Mouse (Mus musculus): ENCODE measurements around the gene Tcf3. TPM values are rescaled to one million over a fixed set of nuclear protein-coding genes. Genes with fewer than 3 reads are reported as not detected.

Gene Tcf3
- total RNA-seq, 2 experiments from 2014 or later = 32.9 to 44.2 TPM

DNA sequence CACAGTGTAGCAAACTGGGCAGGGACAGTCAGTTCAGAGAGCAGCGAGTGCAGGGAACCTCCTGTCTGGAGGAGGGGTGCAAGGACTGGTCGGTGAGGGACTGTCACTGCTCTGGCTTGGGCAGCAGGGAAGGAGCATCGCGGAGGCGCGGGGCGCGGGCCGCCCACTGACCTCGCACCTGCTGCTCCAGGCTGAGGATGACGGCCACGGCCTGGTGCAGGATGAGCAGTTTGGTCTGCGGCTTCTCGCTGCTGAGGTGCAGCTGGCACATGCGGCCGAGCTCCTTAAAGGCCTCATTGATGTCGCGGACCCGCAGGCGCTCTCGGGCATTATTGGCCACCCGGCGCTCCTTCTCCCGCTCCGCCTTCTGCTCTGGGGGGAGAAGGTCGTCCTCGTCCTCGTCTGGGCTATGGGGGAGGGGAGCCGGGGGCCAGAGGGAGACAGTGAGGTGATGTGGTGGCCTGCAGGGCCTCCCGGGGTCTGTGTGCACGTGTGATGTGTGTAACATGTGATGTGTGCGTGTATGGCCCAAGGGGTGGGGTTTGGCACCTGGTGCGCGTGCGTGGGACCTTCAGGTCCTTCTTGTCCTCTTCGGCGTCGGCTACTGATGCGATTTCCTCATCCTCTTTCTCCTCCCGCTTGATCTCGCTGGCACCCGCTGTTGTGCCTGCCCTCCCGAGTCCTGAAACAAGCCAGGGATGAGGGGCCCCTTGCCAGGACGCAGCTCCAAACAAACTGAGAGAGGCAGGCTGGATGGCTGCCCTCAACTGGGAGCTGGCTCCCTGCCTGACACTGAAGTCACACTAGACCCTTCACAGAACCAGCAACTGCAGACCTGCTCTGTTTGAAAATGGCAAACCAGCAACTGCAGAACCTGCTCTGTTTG, 20.5 kb downstream of the Tcf3 start:
- no peak for DNase-seq (ENCODE audit: low spot score in 2 of 2)

DNA sequence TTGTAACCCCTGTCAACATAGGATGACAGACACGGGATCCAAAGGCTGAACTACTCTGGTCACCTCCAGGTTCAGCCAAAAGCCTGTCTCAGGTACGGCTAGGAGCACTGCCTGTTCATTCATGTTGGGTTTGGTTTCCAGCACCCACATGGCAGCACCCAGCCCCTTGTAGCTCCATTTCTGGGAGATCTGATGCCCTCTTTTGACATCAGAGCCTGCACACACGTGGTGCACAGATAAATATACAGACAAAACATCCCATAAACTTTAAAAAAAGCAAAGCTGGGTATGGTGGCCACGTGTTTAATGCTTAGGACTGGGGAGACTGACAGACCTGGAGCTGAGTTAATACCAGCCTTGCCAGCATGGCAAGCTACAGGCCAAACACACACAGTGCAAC, 25.5 kb downstream of the Tcf3 start:
- DNase-seq (ENCODE audit: low spot score in 2 of 2) = no peak

GRCm38 (mm10) chr10:80406684-80407501, 26.6 kb downstream of the Tcf3 start, which contains the start of gene Uqcr11:
Gene Uqcr11 (minus strand): TSS chr10:80406830.
- DNase-seq (ENCODE audit: low spot score in 2 of 2) = peak; percentile 91 to 92

DNA sequence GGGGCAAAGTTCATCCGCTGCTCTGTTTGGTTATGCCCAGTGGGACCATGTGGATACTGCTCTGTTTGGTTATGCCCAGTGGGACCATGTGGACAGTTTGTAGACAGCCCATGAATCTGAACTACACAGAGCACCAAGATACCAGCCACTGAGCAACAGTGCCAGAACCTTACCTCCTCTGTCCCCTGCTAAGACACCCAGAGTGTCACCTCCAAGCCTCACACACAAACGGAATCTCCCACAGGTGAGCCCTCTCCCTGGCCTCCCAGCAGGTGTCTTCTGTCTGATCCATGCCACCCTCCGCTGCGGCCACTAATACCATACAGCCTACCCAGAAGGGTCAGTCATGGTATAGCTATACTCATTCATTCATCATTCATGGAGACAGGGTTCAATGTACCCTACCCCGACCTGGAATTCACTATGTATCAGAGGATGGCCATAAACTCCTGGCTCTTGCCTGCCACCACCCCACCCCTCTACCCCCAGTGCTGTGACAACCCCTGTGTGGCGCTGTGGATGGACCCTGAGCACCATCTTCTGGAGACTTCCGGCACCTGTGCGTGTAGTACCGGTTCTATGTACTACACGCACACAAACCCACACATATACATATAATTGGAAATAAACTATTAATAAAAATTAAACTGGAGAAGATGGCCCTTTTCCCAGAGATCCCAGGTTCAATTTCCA, 27.8 kb downstream of the Tcf3 start:
- DNase-seq (ENCODE audit: low spot score in 2 of 2) = no peak

DNA sequence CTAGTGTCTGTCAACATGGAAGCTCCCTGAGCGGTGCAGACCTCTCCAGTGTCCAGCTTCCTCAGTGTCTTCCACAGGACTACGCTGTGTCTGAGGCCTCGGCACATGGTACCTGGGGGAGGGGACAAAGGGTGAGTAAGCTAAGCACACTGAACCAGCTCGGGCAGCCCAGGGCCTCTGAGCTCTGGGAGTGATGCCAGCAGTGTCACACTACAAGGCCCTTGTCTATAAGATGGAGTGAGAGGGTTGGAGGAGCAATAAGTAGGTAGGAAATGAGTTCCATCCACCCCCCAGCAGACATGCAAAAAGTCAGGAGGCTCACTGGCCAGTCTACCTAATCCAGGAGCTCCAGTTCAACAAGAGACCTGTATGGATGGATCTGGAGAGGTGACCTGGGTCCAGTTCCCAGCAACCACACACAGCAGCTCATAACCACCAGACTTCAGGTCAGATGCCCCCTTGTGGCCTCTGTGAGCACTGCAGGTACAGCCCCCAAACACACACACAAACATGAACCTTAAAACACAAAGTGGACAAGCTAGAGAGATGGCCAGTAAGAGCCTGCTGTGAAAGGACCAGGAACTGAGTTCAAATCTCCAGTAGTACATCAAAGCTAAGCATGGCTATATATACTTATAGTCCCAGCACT, 30.3 kb downstream of the Tcf3 start:
- peak in 1 of 2 experiments; percentile 43 for DNase-seq (ENCODE audit: low spot score in 2 of 2)

DNA sequence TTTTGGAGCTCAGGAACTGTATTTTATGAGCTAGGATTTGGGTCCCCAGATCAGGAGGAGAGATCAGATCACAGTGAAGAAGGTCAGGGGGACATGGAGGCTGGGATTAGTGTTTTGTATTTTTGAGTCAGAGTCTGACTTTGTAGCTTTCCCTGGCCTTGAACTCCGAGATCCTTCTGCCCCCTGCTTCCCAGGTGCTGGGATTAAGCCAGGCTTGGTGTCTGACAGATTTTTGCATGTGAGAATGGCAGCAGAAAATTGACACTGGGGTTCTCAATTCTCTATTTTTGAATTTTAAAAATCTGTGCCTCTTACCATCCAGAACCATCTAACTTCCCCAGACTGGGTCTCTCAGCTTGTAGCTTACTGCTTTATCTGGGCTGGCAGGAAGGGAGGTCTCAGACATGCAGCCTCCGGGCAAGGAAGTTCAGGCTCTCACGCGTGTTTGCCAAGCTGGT, 32.7 kb downstream of the Tcf3 start:
- DNase-seq (ENCODE audit: low spot score in 2 of 2) = no peak

- DNase-seq (ENCODE audit: low spot score in 2 of 2) = no peak
Observed at GRCm38 (mm10) chr10:80399973-80400703, 33.3 kb downstream of the Tcf3 start.

- DNase-seq (ENCODE audit: low spot score in 2 of 2) = peak; percentile 98 to 99
Observed at GRCm38 (mm10) chr10:80399191-80399972, 34.1 kb downstream of the Tcf3 start, which contains the start of gene Mbd3. Gene Mbd3 (minus strand): TSS chr10:80399550.

GRCm38 (mm10) chr10:80398719-80399190, 34.7 kb downstream of the Tcf3 start:
- DNase-seq (ENCODE audit: low spot score in 2 of 2) = peak; percentile 97 to 98

- DNase-seq (ENCODE audit: low spot score in 2 of 2) = no peak
Observed at GRCm38 (mm10) chr10:80398174-80398535, 35.3 kb downstream of the Tcf3 start.

DNA sequence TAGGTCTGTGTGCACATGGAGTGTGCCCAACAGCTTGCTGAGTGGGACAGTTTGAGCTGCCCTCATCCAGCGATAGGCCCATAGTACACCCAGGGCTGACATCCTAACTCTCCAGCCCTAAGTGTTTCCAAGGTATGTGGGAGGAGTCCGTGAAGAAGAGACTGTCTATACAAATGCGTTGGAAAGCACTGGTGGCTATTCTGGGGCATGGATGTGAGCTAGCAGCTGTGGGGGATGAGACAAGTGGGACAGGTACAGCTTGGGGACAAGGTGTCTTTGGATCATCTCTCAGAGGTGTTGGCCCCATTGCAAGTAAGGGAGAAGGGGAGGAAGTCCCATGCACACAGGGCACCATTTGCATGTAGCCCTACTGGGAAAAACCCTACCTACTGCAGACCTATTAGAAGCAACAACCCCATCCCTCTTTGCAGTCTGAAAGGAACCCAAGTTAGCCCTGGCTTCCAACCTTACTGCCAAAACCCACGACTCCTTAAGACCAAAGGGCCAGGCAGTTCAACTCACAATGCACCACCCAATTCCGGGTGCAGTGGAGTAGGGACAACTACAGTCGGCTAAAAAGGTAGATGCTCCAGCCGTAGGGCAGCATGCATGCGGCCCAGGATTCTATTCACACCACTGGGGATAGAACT, 35.8 kb downstream of the Tcf3 start:
- no peak for DNase-seq (ENCODE audit: low spot score in 2 of 2)

- DNase-seq (ENCODE audit: low spot score in 2 of 2) = no peak
Observed at GRCm38 (mm10) chr10:80396822-80397523, 36.5 kb downstream of the Tcf3 start.

DNA sequence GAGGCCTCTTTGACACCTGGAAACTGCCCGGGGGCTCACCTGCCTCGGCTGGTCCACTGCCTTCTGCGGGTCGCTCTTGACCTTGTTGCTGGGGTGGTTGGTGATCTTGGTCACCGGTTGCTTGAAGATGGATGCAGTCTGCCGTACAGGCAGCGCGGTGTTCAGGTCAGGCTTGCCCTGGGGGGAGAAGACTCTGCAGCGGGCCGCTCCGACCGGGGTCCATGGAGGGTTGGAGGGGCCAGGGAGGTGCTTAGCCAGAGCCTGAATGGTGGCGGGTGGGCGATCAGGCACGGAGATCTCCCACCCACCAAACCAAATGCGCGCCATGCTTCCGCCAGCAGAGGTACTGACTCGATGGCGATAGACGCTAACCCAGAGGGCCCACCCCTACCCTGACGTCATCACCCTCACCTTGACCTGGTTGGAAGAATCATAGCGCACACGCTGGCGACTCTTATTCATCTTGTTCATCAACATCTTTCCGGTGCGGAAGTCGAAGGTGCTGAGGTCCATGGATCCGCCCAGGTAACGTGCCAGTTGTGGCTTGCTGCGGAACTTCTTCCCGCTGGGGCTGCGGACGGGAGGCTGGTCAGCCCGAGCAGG, 38.3 kb downstream of the Tcf3 start:
- DNase-seq (ENCODE audit: low spot score in 2 of 2) = no peak

GRCm38 (mm10) chr10:80392687-80393086, 40.8 kb downstream of the Tcf3 start:
- DNase-seq (ENCODE audit: low spot score in 2 of 2) = no peak

DNA sequence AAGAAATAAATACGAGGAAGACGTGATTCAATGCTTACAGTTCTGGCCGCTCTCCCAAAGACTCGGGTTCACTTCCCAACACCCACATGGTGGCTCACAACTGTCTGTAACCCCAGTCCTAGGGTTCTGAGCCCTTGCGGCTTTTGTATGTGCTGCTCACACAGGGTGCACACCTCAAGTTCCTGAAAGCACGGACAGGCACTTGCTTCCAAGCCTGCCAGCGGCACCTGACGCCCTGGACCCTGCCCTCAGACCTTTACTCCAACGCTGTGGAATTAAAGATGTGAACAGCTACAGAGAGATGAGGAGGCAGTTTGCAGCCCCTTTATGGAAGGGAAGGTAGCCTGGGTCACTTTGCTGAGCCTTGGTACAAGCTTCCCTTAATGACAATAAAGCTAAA, 42.8 kb downstream of the Tcf3 start:
- DNase-seq (ENCODE audit: low spot score in 2 of 2) = no peak

DNA sequence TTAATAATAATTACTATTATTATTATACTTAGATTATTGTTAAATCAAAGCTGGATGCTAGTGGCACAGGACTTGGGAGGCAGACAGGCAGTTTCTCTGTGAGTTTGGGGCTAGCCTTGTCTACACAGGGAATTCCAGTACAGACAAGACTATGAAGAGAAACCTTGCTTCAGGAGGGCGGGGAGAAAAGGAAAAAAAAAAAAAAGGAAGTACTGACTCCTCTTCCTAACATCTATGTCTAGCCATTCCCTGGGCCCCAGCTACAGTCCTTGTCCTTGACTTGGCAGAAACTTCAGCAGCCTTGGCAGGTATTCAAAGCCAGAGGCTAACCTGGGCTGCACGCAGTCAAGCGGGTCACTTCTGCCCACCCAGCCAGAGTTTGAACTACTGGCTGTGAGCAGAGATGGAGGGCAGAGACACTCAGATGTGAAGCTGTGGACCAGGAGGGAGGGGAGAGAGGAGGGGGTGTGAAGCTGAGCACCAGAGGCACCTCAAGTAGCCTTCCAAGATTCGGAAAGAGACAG, 44.2 kb downstream of the Tcf3 start:
- no peak for DNase-seq (ENCODE audit: low spot score in 2 of 2)

GRCm38 (mm10) chr10:80388731-80389130, 44.7 kb downstream of the Tcf3 start:
- no peak for DNase-seq (ENCODE audit: low spot score in 2 of 2)

Measured in adrenal gland, adult 18-20 months (tissue).